Mouse (Mus musculus): ENCODE measurements around the gene Prkrip1.

The Prkrip1 gene

GRCm38 (mm10) chr5:136198474-136199391 is at the start of gene Prkrip1:
Prkrip1 (minus strand) TSS chr5:136198963.
- in situ Hi-C loops (cut with MboI, MseI) = no loop called here

GRCm38 (mm10) chr5:136248441-136248840 is 49.7 kb upstream of the Prkrip1 start:
- in situ Hi-C loops (cut with MboI, MseI) = loop anchor here (5.0 kb wide), 1 partner anchor 46 kb away; no protein-coding TSS in a partner anchor

GRCm38 (mm10) chr5:136246452-136246838 is 47.7 kb upstream of the Prkrip1 start, which contains the start of gene Sh2b2:
Sh2b2 (minus strand) TSS chr5:136246556.
- in situ Hi-C loops (cut with MboI, MseI) = loop anchor here (5.0 kb wide), 1 partner anchor 44 kb away; no protein-coding TSS in a partner anchor

GRCm38 (mm10) chr5:136245541-136246451 is 47.0 kb upstream of the Prkrip1 start:
- in situ Hi-C loops (cut with MboI, MseI) = loop anchor here (5.0 kb wide), 1 partner anchor 43 kb away; no protein-coding TSS in a partner anchor

- in situ Hi-C loops (cut with MboI, MseI) = loop anchor here (5.0 kb wide), 1 partner anchor 43 kb away; no protein-coding TSS in a partner anchor
Measured at GRCm38 (mm10) chr5:136244762-136245540, 46.2 kb upstream of the Prkrip1 start.

- in situ Hi-C loops (cut with MboI, MseI) = no loop called here
Measured at GRCm38 (mm10) chr5:136243851-136244761, 45.3 kb upstream of the Prkrip1 start.

GRCm38 (mm10) chr5:136241161-136241560 is 42.4 kb upstream of the Prkrip1 start:
- in situ Hi-C loops (cut with MboI, MseI) = no loop called here

GRCm38 (mm10) chr5:136240381-136240780 is 41.6 kb upstream of the Prkrip1 start:
- in situ Hi-C loops (cut with MboI, MseI) = no loop called here

- in situ Hi-C loops (cut with MboI, MseI) = no loop called here
Measured at GRCm38 (mm10) chr5:136237607-136238006, 38.8 kb upstream of the Prkrip1 start.

- in situ Hi-C loops (cut with MboI, MseI) = no loop called here
Measured at GRCm38 (mm10) chr5:136236611-136237010, 37.8 kb upstream of the Prkrip1 start.

GRCm38 (mm10) chr5:136230348-136231035 is 31.7 kb upstream of the Prkrip1 start:
- in situ Hi-C loops (cut with MboI, MseI) = no loop called here

GRCm38 (mm10) chr5:136226246-136226876 is 27.6 kb upstream of the Prkrip1 start:
- in situ Hi-C loops (cut with MboI, MseI) = no loop called here

GRCm38 (mm10) chr5:136218585-136218984 is 19.8 kb upstream of the Prkrip1 start:
- in situ Hi-C loops (cut with MboI, MseI) = no loop called here

- in situ Hi-C loops (cut with MboI, MseI) = no loop called here
Measured at GRCm38 (mm10) chr5:136217932-136218381, 19.2 kb upstream of the Prkrip1 start.

GRCm38 (mm10) chr5:136217004-136217665 is 18.4 kb upstream of the Prkrip1 start:
- in situ Hi-C loops (cut with MboI, MseI) = no loop called here

GRCm38 (mm10) chr5:136215958-136216357 is 17.2 kb upstream of the Prkrip1 start:
- in situ Hi-C loops (cut with MboI, MseI) = no loop called here

GRCm38 (mm10) chr5:136215211-136215610 is 16.4 kb upstream of the Prkrip1 start:
- in situ Hi-C loops (cut with MboI, MseI) = no loop called here

- in situ Hi-C loops (cut with MboI, MseI) = no loop called here
Measured at GRCm38 (mm10) chr5:136213716-136214115, 15.0 kb upstream of the Prkrip1 start.
